19 mouse cellular contexts compared by ENCODE assay signal in the genomic region with DNA sequence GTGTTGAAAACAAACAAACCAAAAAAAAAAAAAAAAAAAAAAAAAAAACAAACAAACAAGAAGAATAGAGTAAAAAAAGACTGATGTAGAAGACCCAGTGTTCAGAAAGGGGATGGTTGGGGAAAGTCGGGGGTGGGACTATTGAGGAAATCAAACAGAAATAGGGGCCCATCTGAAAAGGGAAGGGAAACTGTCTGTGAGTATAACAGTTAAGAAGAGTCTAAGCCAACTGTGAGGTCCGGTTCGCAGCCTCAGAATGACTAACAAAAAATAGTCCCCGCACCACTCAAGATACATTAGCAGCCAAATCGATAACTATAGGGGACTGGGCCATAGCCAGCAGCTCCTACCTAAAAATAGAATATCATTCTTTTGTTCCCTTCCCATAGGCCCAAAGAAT. TPM values are rescaled to one million over a fixed set of nuclear protein-coding genes. Genes with fewer than 3 reads are reported as not detected.
"Had no signal": no experiment of that assay in that cellular context is flagged by ENCODE, and none has a peak within 500 bp of the region (broad histone marks: within the 10 kb centered on the region; RNA-seq: fewer than 3 reads in every experiment).

No protein-coding gene starts in this region.

- H3K27me3 ChIP-seq: liver, embryonic 13.5 days; liver, embryonic 15.5 days; lung, embryonic 15.5 days; midbrain, embryonic 12.5 days; neural tube, embryonic 13.5 days; neural tube, embryonic 15.5 days; stomach, embryonic 15.5 days had no signal

- H3K36me3 ChIP-seq: liver, embryonic 13.5 days; liver, embryonic 15.5 days; lung, embryonic 15.5 days; midbrain, embryonic 10.5 days; midbrain, embryonic 12.5 days; neural tube, embryonic 13.5 days; neural tube, embryonic 15.5 days; stomach, embryonic 15.5 days had no signal

- H3K27ac ChIP-seq: liver, embryonic 15.5 days; lung, embryonic 15.5 days; macrophage; midbrain, embryonic 10.5 days; midbrain, embryonic 12.5 days; neural tube, embryonic 13.5 days; neural tube, embryonic 15.5 days; stomach, embryonic 15.5 days; stomach, postnatal 0 days had no signal

- H3K4me2 ChIP-seq: liver, embryonic 15.5 days; lung, embryonic 15.5 days; midbrain, embryonic 12.5 days; neural tube, embryonic 13.5 days; neural tube, embryonic 15.5 days; stomach, embryonic 15.5 days had no signal

- H3K9ac ChIP-seq: liver, embryonic 13.5 days; liver, embryonic 15.5 days; liver, postnatal 0 days; lung, embryonic 15.5 days; midbrain, embryonic 12.5 days; neural tube, embryonic 13.5 days; neural tube, embryonic 15.5 days; stomach, embryonic 15.5 days had no signal

- H3K4me3 ChIP-seq: liver, embryonic 13.5 days; liver, embryonic 15.5 days; lung, embryonic 15.5 days; midbrain, embryonic 10.5 days; midbrain, embryonic 12.5 days; myocyte; neural tube, embryonic 13.5 days; neural tube, embryonic 15.5 days; stomach, embryonic 15.5 days had no signal

- ATAC-seq: liver, postnatal 0 days; midbrain, embryonic 16.5 days had no signal

- DNase-seq: liver, embryonic 13.5 days; liver, postnatal 0 days; lung, adult 2 months; lung, postnatal 10 days; midbrain, embryonic 14.5 days; retina, postnatal 1 day; right cerebral cortex, postnatal 4 days; thymus, postnatal 14 days had no signal

- H3K4me1 ChIP-seq: lung, embryonic 15.5 days; midbrain, embryonic 12.5 days; neural tube, embryonic 13.5 days; neural tube, embryonic 15.5 days; stomach, embryonic 15.5 days had no signal

- H3K9me3 ChIP-seq: liver, embryonic 13.5 days; liver, embryonic 15.5 days; lung, embryonic 15.5 days; midbrain, embryonic 10.5 days; midbrain, embryonic 12.5 days; neural tube, embryonic 13.5 days; neural tube, embryonic 15.5 days; stomach, embryonic 15.5 days had no signal

RNA-seq across cellular contexts. Expression of a gene that starts 17.3 kb away (rescaled TPM):
- polyA plus RNA-seq: macrophage had no signal
